Mouse (Mus musculus): Measurements from ENCODE around the gene Tecr.

- TF ChIP-seq CTCF (IDR thresholded peaks at IDR 0.05; ENCODE audit: low read depth, low read length) (no peak), GATA1 (IDR thresholded peaks at IDR 0.05; ENCODE audit: borderline replicate concordance, low read length) (no peak), GATA2 (IDR thresholded peaks at IDR 0.05; ENCODE audit: borderline replicate concordance, low read depth, low read length) (no peak), TAL1 (conservative IDR thresholded peaks at IDR 0.05; ENCODE audit: low read depth, low read length) (no peak), POLR2AphosphoS5 (IDR thresholded peaks at IDR 0.05; ENCODE audit: insufficient replicate concordance, low read depth, low read length) (no peak)
Measured at GRCm38 (mm10) chr8:83625676-83626299, 18.0 kb upstream of the Tecr start.

Data from G1E (cell line).